Mouse (Mus musculus): Measurements from ENCODE around the gene Btg1.

DNA sequence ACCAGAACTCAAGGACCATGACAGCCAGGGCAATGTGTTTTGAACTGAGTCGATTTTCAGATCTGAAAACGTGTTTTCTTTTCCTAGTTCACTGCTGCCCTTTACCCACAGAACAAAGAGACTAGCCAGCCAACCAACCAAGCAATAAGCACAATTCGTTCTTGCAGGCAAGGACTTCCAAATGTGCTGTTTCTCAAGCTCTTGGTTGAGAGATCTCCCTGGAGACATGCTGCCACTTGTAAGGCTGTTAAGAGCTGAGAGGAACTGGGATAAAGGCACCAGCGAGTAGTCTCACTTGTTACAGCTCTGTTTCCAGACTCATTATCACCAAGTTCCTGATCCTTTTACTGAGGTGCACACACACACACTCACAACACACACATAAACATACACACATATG, 45.6 kb upstream of the Btg1 start:
- TF ChIP-seq CTCF (IDR thresholded peaks at IDR 0.05; ENCODE audit: low read depth, low read length): no peak
- TF ChIP-seq POLR2A (IDR thresholded peaks at IDR 0.05; ENCODE audit: extremely low read depth, insufficient read depth, low read length): no peak

Data from liver, adult 2 months (tissue).